7 mouse cellular contexts compared by ENCODE assay signal in genomic region chr5:107320703-107321102, GRCm38 (mm10). TPM values are rescaled to one million over a fixed set of nuclear protein-coding genes. Genes with fewer than 3 reads are reported as not detected.
DNase-seq lines count a peak whose midpoint lies in the region; ATAC-seq and TF ChIP-seq lines count a peak whose summit lies in the region.

No protein-coding gene starts in this region.

- DNase-seq in left cerebral cortex, adult 18-20 months (ENCODE audit: low spot score in 2 of 2) = peak; percentile 18 to 32
- DNase-seq in left cerebral cortex, postnatal 36 days (ENCODE audit: low spot score in 2 of 2) = no peak
- DNase-seq in ES-CJ7 (ENCODE audit: low read depth, low spot score) = peak; percentile 12
- peak; percentile 66 for DNase-seq in brain, embryonic 14.5 days (ENCODE audit: low read depth)
- peak; percentile 25 to 36 for DNase-seq in heart, postnatal 36 days
- DNase-seq in retina, postnatal 7 days (ENCODE audit: low read depth, low spot score) = peak; percentile 24

- TF ChIP-seq CTCF in brain, embryonic 14.5 days (IDR thresholded peaks at IDR 0.05; ENCODE audit: borderline replicate concordance, extremely low read depth, insufficient read depth, insufficient read length) = peak; percentile 59; the same call in 1 of the 2 replicates

- TF ChIP-seq POLR2A in brain, embryonic 14.5 days (IDR thresholded peaks at IDR 0.05; ENCODE audit: borderline replicate concordance, extremely low read depth, insufficient read depth, insufficient read length, poor library complexity, severe bottlenecking) = no peak

- no peak for ATAC-seq in granulocyte monocyte progenitor cell, adult 5-6 weeks (replicated peaks; ENCODE audit: poor library complexity, severe bottlenecking)

- intact Hi-C loops in left cerebral cortex, postnatal 36 days (cut with DNase I) = loop anchor here (2.0 kb wide), 2 partner anchors 330 to 460 kb away; no protein-coding TSS in a partner anchor
- intact Hi-C loops in heart, postnatal 36 days (cut with DNase I) = loop anchor here (1.0 to 2.0 kb wide), 3 partner anchors 32 to 460 kb away; partner anchors contain the start of gene Tgfbr3

RNA-seq across cellular contexts. Expression of gene Brdt, which starts 10.3 kb away (rescaled TPM):
- 10 to 100 TPM; 16.4 to 16.6 TPM for total RNA-seq in left cerebral cortex, adult 18-20 months (2021)
- total RNA-seq in left cerebral cortex, postnatal 36 days (2021) = 10 to 100 TPM; 13.9 to 14.6 TPM
- polyA plus RNA-seq in brain, embryonic 14.5 days (2012; rRNA removed) = 3.0 and 3.6 TPM in 2 replicates
- under 1 TPM; 0.46 to 0.67 TPM for total RNA-seq in heart, postnatal 36 days (2021)
- 0.96 TPM in 1 of 2 replicates, not detected in the other for total RNA-seq in granulocyte monocyte progenitor cell, adult 5-6 weeks (2014; fragmentation: Nextera tagmentation)
- total RNA-seq in granulocyte monocyte progenitor cell, adult 5-6 weeks (2017) = 0.31 and 0.52 TPM in 2 replicates

RNA-seq across cellular contexts. Expression of gene Tgfbr3, which starts 31.3 kb away (rescaled TPM):
- total RNA-seq in left cerebral cortex, adult 18-20 months (2021) = 10 to 100 TPM; 12.2 to 13.4 TPM
- 10 to 100 TPM in 1 of 2 experiments, 1 to 10 TPM in 1; 7.9 to 10.1 TPM for total RNA-seq in left cerebral cortex, postnatal 36 days (2021)
- 2.4 and 5.2 TPM in 2 replicates for polyA plus RNA-seq in brain, embryonic 14.5 days (2012; rRNA removed)
- total RNA-seq in heart, postnatal 36 days (2021) = 10 to 100 TPM; 53.5 to 54.2 TPM
- total RNA-seq in granulocyte monocyte progenitor cell, adult 5-6 weeks (2014; fragmentation: Nextera tagmentation) = 0.30 and 2.4 TPM in 2 replicates
- total RNA-seq in granulocyte monocyte progenitor cell, adult 5-6 weeks (2017) = 1.6 and 2.4 TPM in 2 replicates

Comparison
In these comparisons a context has a peak if more than half of its experiments do, and no peak if none do; other contexts are left out.
1. DNase-seq: peak in left cerebral cortex, adult 18-20 months (2 of 2), ES-CJ7 (single experiment), brain, embryonic 14.5 days (single experiment), heart, postnatal 36 days (2 of 2) and retina, postnatal 7 days (single experiment); none in left cerebral cortex, postnatal 36 days (0 of 2).
2. RNA of gene Brdt, which starts 10.3 kb away (total RNA-seq): 16.4 to 16.6 TPM in left cerebral cortex, adult 18-20 months and 13.9 to 14.6 TPM in left cerebral cortex, postnatal 36 days; 0.46 to 0.67 TPM in heart, postnatal 36 days and 0.31 to 0.96 TPM in granulocyte monocyte progenitor cell, adult 5-6 weeks; every median in the first group is over 4 times any median in the second.